Mouse (Mus musculus): ENCODE results near the gene Rnf208.

GRCm38 (mm10) chr2:25218445-25218844, 23.6 kb upstream of the Rnf208 start, which contains the start of gene Fam166a:
- TF ChIP-seq CTCF (conservative IDR thresholded peaks at IDR 0.05; ENCODE audit: low read length): no peak
- TF ChIP-seq NANOG (IDR thresholded peaks at IDR 0.05; ENCODE audit: borderline replicate concordance, low read length): no peak

Measured in E14TG2a.4 (cell line).